Comparison of ENCODE assay signal across 9 mouse cellular contexts in genomic region chr16:38653390-38653871, GRCm38 (mm10). TPM values are rescaled to one million over a fixed set of nuclear protein-coding genes. Genes with fewer than 3 reads are reported as not detected.
DNase-seq lines count a peak whose midpoint lies in the region; ATAC-seq lines count a peak whose summit lies in the region.
"Had no signal": no experiment of that assay in that cellular context is flagged by ENCODE, and none has a peak within 500 bp of the region (broad histone marks: within the 10 kb centered on the region; RNA-seq: fewer than 3 reads in every experiment).

No protein-coding gene starts in this region.

- 55% methylated on average over 10 of the region's 10 CpGs for WGBS in hindbrain, embryonic 13.5 days
- WGBS in hindbrain, embryonic 11.5 days, result 50% methylated on average over 10 of the region's 10 CpGs
- WGBS in liver, embryonic 11.5 days, result 4% methylated on average over 10 of the region's 10 CpGs
- 13% methylated on average over 10 of the region's 10 CpGs for WGBS in stomach, embryonic 14.5 days
- WGBS in forebrain, embryonic 16.5 days, result 55% methylated on average over 10 of the region's 10 CpGs

- no peaks in the 10 kb centered on the region for H3K27me3 ChIP-seq in hindbrain, embryonic 13.5 days
- no peaks in the 10 kb centered on the region for H3K27me3 ChIP-seq in hindbrain, embryonic 11.5 days (ENCODE audit: control insufficient read depth, insufficient read depth, low read length)
- peaks cover 21% of the 10 kb centered on the region for H3K27me3 ChIP-seq in liver, embryonic 11.5 days (replicated peaks; ENCODE audit: control insufficient read depth, insufficient read depth, low read length)
- H3K27me3 ChIP-seq in stomach, embryonic 14.5 days (ENCODE audit: control insufficient read depth, insufficient read depth, low read length), result no peaks in the 10 kb centered on the region
- H3K27me3 ChIP-seq in forebrain, embryonic 16.5 days (replicated peaks; ENCODE audit: control insufficient read depth, insufficient read depth, low read length), result no peaks in the 10 kb centered on the region

- H3K9me3 ChIP-seq in hindbrain, embryonic 13.5 days, result no peaks in the 10 kb centered on the region
- H3K9me3 ChIP-seq in hindbrain, embryonic 11.5 days (ENCODE audit: control insufficient read depth, low read length), result no peaks in the 10 kb centered on the region
- no peaks in the 10 kb centered on the region for H3K9me3 ChIP-seq in liver, embryonic 11.5 days (ENCODE audit: control insufficient read depth, low read length)
- no peaks in the 10 kb centered on the region for H3K9me3 ChIP-seq in stomach, embryonic 14.5 days (ENCODE audit: control insufficient read depth, low read depth, low read length)
- no peaks in the 10 kb centered on the region for H3K9me3 ChIP-seq in forebrain, embryonic 16.5 days (ENCODE audit: control insufficient read depth, low read length)
- H3K9me3 ChIP-seq: megakaryocyte, embryonic 14.5 days had no signal

- no peak for ATAC-seq in hindbrain, embryonic 13.5 days (ENCODE audit: low FRiP score)
- ATAC-seq in hindbrain, embryonic 11.5 days (ENCODE audit: low FRiP score), result no peak
- peak; percentile 68 for ATAC-seq in liver, embryonic 11.5 days (replicated peaks; ENCODE audit: low FRiP score)
- ATAC-seq in stomach, embryonic 14.5 days (ENCODE audit: insufficient number of reproducible peaks, insufficient read depth, low FRiP score, low read depth), result peak; percentile 71
- no peak for ATAC-seq in forebrain, embryonic 16.5 days

- H3K9ac ChIP-seq in hindbrain, embryonic 13.5 days, result 0 out of 2 replicates have a peak overlapping the region, but pooled peaks have one; percentile 24
- no peak overlapping the region for H3K9ac ChIP-seq in hindbrain, embryonic 11.5 days (ENCODE audit: low read depth, low read length)
- H3K9ac ChIP-seq in liver, embryonic 11.5 days (ENCODE audit: low read depth, low read length), result no peak overlapping the region
- no peak overlapping the region for H3K9ac ChIP-seq in stomach, embryonic 14.5 days (replicated peaks; ENCODE audit: low read depth, low read length)
- H3K9ac ChIP-seq in forebrain, embryonic 16.5 days (replicated peaks; ENCODE audit: low read depth, low read length), result no peak overlapping the region

- H3K36me3 ChIP-seq in hindbrain, embryonic 13.5 days, result no peaks in the 10 kb centered on the region
- no peaks in the 10 kb centered on the region for H3K36me3 ChIP-seq in hindbrain, embryonic 11.5 days (ENCODE audit: control insufficient read depth, insufficient read depth, low read length)
- no peaks in the 10 kb centered on the region for H3K36me3 ChIP-seq in liver, embryonic 11.5 days (ENCODE audit: control insufficient read depth, insufficient read depth, low read length)
- no peaks in the 10 kb centered on the region for H3K36me3 ChIP-seq in stomach, embryonic 14.5 days (ENCODE audit: control insufficient read depth, insufficient read depth, low read length)
- no peaks in the 10 kb centered on the region for H3K36me3 ChIP-seq in forebrain, embryonic 16.5 days (ENCODE audit: control insufficient read depth, insufficient read depth)

- intact Hi-C loops in heart, postnatal 14 days (cut with DNase I), result loop anchor here (2.0 kb wide), 1 partner anchor 13 kb away; no protein-coding TSS in a partner anchor

- H3K4me3 ChIP-seq in hindbrain, embryonic 13.5 days, result no peak overlapping the region
- H3K4me3 ChIP-seq in hindbrain, embryonic 11.5 days (ENCODE audit: low read depth, low read length), result no peak overlapping the region
- H3K4me3 ChIP-seq in liver, embryonic 11.5 days (ENCODE audit: low read depth, low read length), result no peak overlapping the region
- H3K4me3 ChIP-seq in stomach, embryonic 14.5 days (ENCODE audit: low read depth, low read length), result no peak overlapping the region
- no peak overlapping the region for H3K4me3 ChIP-seq in forebrain, embryonic 16.5 days (replicated peaks; ENCODE audit: low read length)
- H3K4me3 ChIP-seq: megakaryocyte, embryonic 14.5 days had no signal

- peak overlapping the region; percentile 40 for H3K27ac ChIP-seq in hindbrain, embryonic 13.5 days
- no peak overlapping the region for H3K27ac ChIP-seq in hindbrain, embryonic 11.5 days (ENCODE audit: low read depth, low read length)
- peak overlapping the region; percentile 30; the same call in 1 of the 2 replicates for H3K27ac ChIP-seq in liver, embryonic 11.5 days (ENCODE audit: low read depth, low read length)
- H3K27ac ChIP-seq in stomach, embryonic 14.5 days (ENCODE audit: low read length), result peak overlapping the region; percentile 66
- H3K27ac ChIP-seq in forebrain, embryonic 16.5 days (ENCODE audit: low read length), result no peak overlapping the region

- H3K4me1 ChIP-seq in hindbrain, embryonic 13.5 days (replicated peaks), result 0 out of 2 replicates have a peak, but pooled peaks cover 9% of the 10 kb centered on the region
- no peaks in the 10 kb centered on the region for H3K4me1 ChIP-seq in hindbrain, embryonic 11.5 days (replicated peaks; ENCODE audit: control insufficient read depth, insufficient read depth, low read length)
- peaks cover 16% of the 10 kb centered on the region for H3K4me1 ChIP-seq in liver, embryonic 11.5 days (replicated peaks; ENCODE audit: control insufficient read depth, insufficient read depth, low read length)
- peaks cover 23% of the 10 kb centered on the region for H3K4me1 ChIP-seq in stomach, embryonic 14.5 days (ENCODE audit: control insufficient read depth, insufficient read depth, low read length)
- no peaks in the 10 kb centered on the region for H3K4me1 ChIP-seq in forebrain, embryonic 16.5 days (replicated peaks; ENCODE audit: control insufficient read depth, insufficient read depth, low read length)

- H3K4me2 ChIP-seq in hindbrain, embryonic 13.5 days, result no peak overlapping the region
- H3K4me2 ChIP-seq in hindbrain, embryonic 11.5 days (replicated peaks; ENCODE audit: low read depth, low read length), result no peak overlapping the region
- no peak overlapping the region for H3K4me2 ChIP-seq in liver, embryonic 11.5 days
- no peak overlapping the region for H3K4me2 ChIP-seq in stomach, embryonic 14.5 days (replicated peaks; ENCODE audit: low read depth, low read length)
- H3K4me2 ChIP-seq in forebrain, embryonic 16.5 days (ENCODE audit: low read length), result no peak overlapping the region

- no peak for DNase-seq in hindbrain, embryonic 11.5 days (ENCODE audit: low spot score)
- DNase-seq in c-Kit-positive CD71-negative TER-119-negative erythroid progenitor cells, embryonic 14.5 days (ENCODE audit: low read depth), result peak; percentile 73
- peak; percentile 60 to 62 for DNase-seq in heart, postnatal 14 days
- DNase-seq in liver, embryonic 11.5 days (ENCODE audit: low spot score), result peak; percentile 42
- DNase-seq in layer of hippocampus, postnatal 25 days (ENCODE audit: extremely low spot score in 1 of 2, low spot score in 1 of 2), result no peak

RNA-seq across cellular contexts. Expression of gene Arhgap31, which starts 59.6 kb away (rescaled TPM):
- polyA plus RNA-seq in hindbrain, embryonic 13.5 days (2015; fragmentation: Nextera tagmentation; extraction: Ambion mirVana), result 5.2 and 6.6 TPM in 2 replicates
- 7.3 and 9.0 TPM in 2 replicates for polyA plus RNA-seq in hindbrain, embryonic 11.5 days (2014; fragmentation: Nextera tagmentation; extraction: Ambion mirVana)
- total RNA-seq in heart, postnatal 14 days (2021), result 10 to 100 TPM; 50.0 to 50.9 TPM
- polyA plus RNA-seq in liver, embryonic 11.5 days (2014; fragmentation: Nextera tagmentation; extraction: Ambion mirVana), result 7.0 and 7.4 TPM in 2 replicates
- 13.6 and 14.8 TPM in 2 replicates for polyA plus RNA-seq in stomach, embryonic 14.5 days (2014; fragmentation: Nextera tagmentation; extraction: Ambion mirVana)
- total RNA-seq in layer of hippocampus, postnatal 25 days (2021), result 10 to 100 TPM; 18.1 to 18.7 TPM
- polyA plus RNA-seq in forebrain, embryonic 16.5 days (2015; fragmentation: Nextera tagmentation; extraction: Ambion mirVana), result 3.8 and 4.5 TPM in 2 replicates

Comparison
In these comparisons a context has a peak if more than half of its experiments do, and no peak if none do; other contexts are left out.
1. H3K27ac ChIP-seq: peak in hindbrain, embryonic 13.5 days (single experiment), liver, embryonic 11.5 days (single experiment) and stomach, embryonic 14.5 days (single experiment); none in hindbrain, embryonic 11.5 days (single experiment) and forebrain, embryonic 16.5 days (single experiment).
2. ATAC-seq: peak in liver, embryonic 11.5 days (single experiment) and stomach, embryonic 14.5 days (single experiment); none in hindbrain, embryonic 13.5 days (single experiment), hindbrain, embryonic 11.5 days (single experiment) and forebrain, embryonic 16.5 days (single experiment).
3. DNase-seq: peak in c-Kit-positive CD71-negative TER-119-negative erythroid progenitor cells, embryonic 14.5 days (single experiment), heart, postnatal 14 days (2 of 2) and liver, embryonic 11.5 days (single experiment); none in hindbrain, embryonic 11.5 days (single experiment) and layer of hippocampus, postnatal 25 days (0 of 2).